Mouse (Mus musculus) forebrain, embryonic 11.5 days (tissue): ENCODE measurements around the gene Myo1c. TPM values are rescaled to one million over a fixed set of nuclear protein-coding genes. Genes with fewer than 3 reads are reported as not detected.

ENCODE experiments used
- polyA plus RNA-seq: library from polyadenylated mRNA; unstranded; fragments of >200 nt; fragmentation: Nextera tagmentation; extraction: Ambion mirVana; gene quantifications from 2 replicates; pipeline ENCODE4 v1.2.1, GENCODE M21; 2014

Gene Myo1c
- polyA plus RNA-seq, 1 experiment from 2014 or later, result 13.8 TPM

Other genes with a start within 250 kb of the Myo1c start
- 53.6 and 69.3 TPM in 2 replicates for gene Serpinf1, start 227.8 kb upstream of the Myo1c start, polyA plus RNA-seq
- not detected in 2 replicates for gene Serpinf2, start 210.9 kb upstream of the Myo1c start, polyA plus RNA-seq
- 6.3 and 6.5 TPM in 2 replicates for gene Wdr81, start 195.8 kb upstream of the Myo1c start, polyA plus RNA-seq
- gene Tlcd2, start 188.8 kb upstream of the Myo1c start, polyA plus RNA-seq, result 9.5 TPM in 2 replicates
- 133 TPM in 2 replicates for gene Prpf8, start 163.7 kb upstream of the Myo1c start, polyA plus RNA-seq
- 0.28 and 0.69 TPM in 2 replicates for gene Rilp, start 140.4 kb upstream of the Myo1c start, polyA plus RNA-seq
- gene Scarf1, start 137.0 kb upstream of the Myo1c start, polyA plus RNA-seq, result 4.2 TPM in 2 replicates
- 5.5 and 7.5 TPM in 2 replicates for gene Slc43a2, start 118.8 kb upstream of the Myo1c start, polyA plus RNA-seq
- gene Pitpna, start 62.4 kb upstream of the Myo1c start, polyA plus RNA-seq, result 79.5 and 88.5 TPM in 2 replicates
- 20.8 and 24.6 TPM in 2 replicates for gene Inpp5k, start 19.5 kb upstream of the Myo1c start, polyA plus RNA-seq
- 140 and 143 TPM in 2 replicates for gene Crk, start 28.8 kb downstream of the Myo1c start, polyA plus RNA-seq
- gene Ywhae, start 82.4 kb downstream of the Myo1c start, polyA plus RNA-seq, result 1,460 and 1,571 TPM in 2 replicates
- 0.17 and 0.20 TPM in 2 replicates for gene Doc2b, start 145.5 kb downstream of the Myo1c start, polyA plus RNA-seq